Mouse (Mus musculus) retina, postnatal 7 days (tissue): Measurements from ENCODE around the gene Gpr88.

ENCODE experiments used
- DNase-seq: peaks from one replicate; pipeline ENCODE4 v3.0.0-alpha.2; 2012; ENCODE audit warnings: low read depth, low spot score

Gene Gpr88

DNA sequence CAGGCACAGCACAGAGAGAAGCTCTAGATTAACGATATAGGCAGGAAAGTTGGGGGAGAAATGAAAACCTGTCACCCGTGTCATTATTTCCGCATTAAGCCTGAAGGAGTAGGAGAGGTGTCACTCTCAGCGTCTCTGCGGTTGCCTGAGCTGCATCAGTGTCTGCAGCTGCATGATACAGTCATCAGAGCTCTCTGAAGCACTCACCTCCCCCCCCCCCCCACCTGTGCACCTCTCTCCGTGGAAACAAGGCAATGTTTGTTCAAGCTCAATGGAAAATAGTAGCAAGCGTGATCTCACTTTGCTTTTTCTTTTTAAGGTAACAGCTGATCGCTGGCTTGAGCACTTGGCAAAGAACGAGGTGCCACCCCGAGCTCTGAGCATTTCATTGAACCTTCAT, 53.2 kb downstream of the Gpr88 start:
- no peak for DNase-seq
